Mouse (Mus musculus) C3H10T1/2 (cell line): ENCODE data around the gene Echdc1. TPM values are rescaled to one million over a fixed set of nuclear protein-coding genes. Genes with fewer than 3 reads are reported as not detected.

ENCODE experiments used
- polyA plus RNA-seq, 2 experiments: library from polyadenylated mRNA; unstranded; fragments of >200 nt; fragmentation: generic; extraction: Trizol; gene quantifications; one replicate each; pipeline ENCODE4 v1.2.1; 2012; ENCODE audit warnings: missing spikeins in 2 of 2

Gene Echdc1
- polyA plus RNA-seq, result 1 to 10 TPM in 1 of 2 experiments, under 1 TPM in 1; 0.42 to 7.2 TPM

GRCm38 (mm10) chr10:29313064-29313638 lies at the start of gene Echdc1:
Echdc1 (plus strand) TSS chr10:29313166.

GRCm38 (mm10) chr10:29362197-29362900 lies 49.4 kb downstream of the Echdc1 start, which contains the start of gene Rnf146:
Rnf146 (minus strand) TSS chr10:29362442.

Other genes with a start within 250 kb of the Echdc1 start
- 1 to 10 TPM in 1 of 2 experiments, under 1 TPM in 1; 0.08 to 1.3 TPM for gene Soga3, start 169.3 kb upstream of the Echdc1 start, polyA plus RNA-seq
- gene Gm49353, start 114.2 kb upstream of the Echdc1 start, polyA plus RNA-seq, result under 1 TPM in 1 of 2 experiments, not detected in 1; 0.13 TPM
- gene 9330159F19Rik, start 101.6 kb upstream of the Echdc1 start, polyA plus RNA-seq, result under 1 TPM; 0.02 to 0.41 TPM
- 10 to 100 TPM in 1 of 2 experiments, 1 to 10 TPM in 1; 1.3 to 25.5 TPM for gene Rnf146, start 49.3 kb downstream of the Echdc1 start, polyA plus RNA-seq
- gene Rspo3, start 222.7 kb downstream of the Echdc1 start, polyA plus RNA-seq, result 10 to 100 TPM in 1 of 2 experiments, under 1 TPM in 1; 0.28 to 33.1 TPM